Mouse (Mus musculus) myocyte (in vitro differentiated cells): ENCODE data around the gene Mapk1ip1.

Experiments
- CEBPB ChIP-seq: IDR thresholded peaks from 2 replicates; pipeline ENCODE4 v1.6.1; 2011; ENCODE audit warnings: mild to moderate bottlenecking, moderate library complexity; ENCODE audit not compliant: poor library complexity, insufficient read depth, severe bottlenecking
- E2F4 ChIP-seq: IDR thresholded peaks from one replicate; pipeline ENCODE4 v1.6.1; 2011; ENCODE audit warnings: mild to moderate bottlenecking, control low read depth, moderate library complexity; ENCODE audit not compliant: insufficient read depth
- MAX ChIP-seq: IDR thresholded peaks from one replicate; pipeline ENCODE4 v1.6.1; 2011; ENCODE audit warnings: low read depth, mild to moderate bottlenecking, control low read depth
- MYOD1 ChIP-seq, 3 experiments: IDR thresholded peaks; one replicate each; pipeline ENCODE4 v1.6.1; 2011; ENCODE audit warnings: control low read depth in 2 of 3, low read depth in 2 of 3, mild to moderate bottlenecking in 2 of 3, moderate library complexity in 1 of 3; ENCODE audit not compliant: insufficient read length in 2 of 3, control insufficient read depth in 1 of 3
- MYOG ChIP-seq, 3 experiments: IDR thresholded peaks; one replicate each; pipeline ENCODE4 v1.6.1; 2011; ENCODE audit warnings: control low read depth in 2 of 3, low read depth in 2 of 3, mild to moderate bottlenecking in 2 of 3; ENCODE audit not compliant: insufficient read length in 2 of 3, control insufficient read depth in 1 of 3, insufficient read depth in 1 of 3
- POLR2A ChIP-seq: IDR thresholded peaks from one replicate; pipeline ENCODE4 v1.6.1; 2011; ENCODE audit warnings: low read depth, mild to moderate bottlenecking, control low read depth, moderate library complexity; ENCODE audit not compliant: insufficient read length
- POLR2AphosphoS2 ChIP-seq: IDR thresholded peaks from one replicate; pipeline ENCODE4 v1.6.1; 2011; ENCODE audit warnings: low read depth, control low read depth; ENCODE audit not compliant: insufficient read length
- TCF12 ChIP-seq: IDR thresholded peaks from one replicate; pipeline ENCODE4 v1.6.1; 2011; ENCODE audit warnings: mild to moderate bottlenecking, control low read depth; ENCODE audit not compliant: poor library complexity, insufficient read depth, severe bottlenecking
- USF1 ChIP-seq: IDR thresholded peaks from one replicate; pipeline ENCODE4 v1.6.1; 2011; ENCODE audit warnings: low read depth, mild to moderate bottlenecking, control low read depth, moderate library complexity

- TF ChIP-seq POLR2A (no peak), USF1 (no peak), CEBPB (no peak), E2F4 (no peak), MYOD1 (IDR thresholded peaks at IDR 0.05; ENCODE audit: control insufficient read depth in 1 of 3, insufficient read length in 2 of 3, low read depth in 2 of 3) (no peak), MAX (no peak), MYOG (IDR thresholded peaks at IDR 0.05; ENCODE audit: control insufficient read depth in 1 of 3, insufficient read depth in 1 of 3, insufficient read length in 2 of 3, low read depth in 2 of 3) (no peak), POLR2AphosphoS2 (no peak), TCF12 (no peak)
Observed at GRCm38 (mm10) chr7:138788109-138788508, 58.0 kb downstream of the Mapk1ip1 start.
